Mouse (Mus musculus) adrenal gland, adult 2 months (tissue): ENCODE measurements around the gene Map4k4. TPM values are rescaled to one million over a fixed set of nuclear protein-coding genes. Genes with fewer than 3 reads are reported as not detected.

Experiments used
- DNase-seq: peaks from one replicate; pipeline ENCODE4 v3.0.0; 2021
- polyA plus RNA-seq: library from polyadenylated mRNA; depleted of rRNA; stranded (reverse); fragments of >200 nt; gene quantifications from 2 replicates; pipeline ENCODE4 v1.2.3, GENCODE M21; 2012
- total RNA-seq, 2 experiments: library from RNA; stranded (reverse); gene quantifications; 2 replicates each; pipeline ENCODE4 v1.2.3; 2021

Gene Map4k4
- total and polyA plus RNA-seq, 3 experiments, result 44.9 to 127 (median 97.5) TPM

- DNase-seq, result peak; percentile 36
Observed at GRCm38 (mm10) chr1:40000899-40001298, 100.2 kb downstream of the Map4k4 start.

- DNase-seq, result no peak
Observed at GRCm38 (mm10) chr1:40002129-40002727, 101.5 kb downstream of the Map4k4 start.

GRCm38 (mm10) chr1:40006043-40006651, 105.4 kb downstream of the Map4k4 start:
- no peak for DNase-seq

- no peak for DNase-seq
Observed at GRCm38 (mm10) chr1:40007962-40008471, 107.3 kb downstream of the Map4k4 start.

GRCm38 (mm10) chr1:40012696-40013095, 112.0 kb downstream of the Map4k4 start:
- DNase-seq, result no peak

GRCm38 (mm10) chr1:40015066-40015678, 114.5 kb downstream of the Map4k4 start:
- peak; percentile 27 for DNase-seq

GRCm38 (mm10) chr1:40021617-40022016, 120.9 kb downstream of the Map4k4 start:
- no peak for DNase-seq

GRCm38 (mm10) chr1:40022472-40023135, 121.9 kb downstream of the Map4k4 start:
- no peak for DNase-seq

- no peak for DNase-seq
Observed at GRCm38 (mm10) chr1:40023206-40023605, 122.5 kb downstream of the Map4k4 start.

- no peak for DNase-seq
Observed at GRCm38 (mm10) chr1:40023748-40024147, 123.0 kb downstream of the Map4k4 start.

GRCm38 (mm10) chr1:40024554-40025320, 124.0 kb downstream of the Map4k4 start:
- DNase-seq, result peak; percentile 36

GRCm38 (mm10) chr1:40025416-40025815, 124.7 kb downstream of the Map4k4 start:
- DNase-seq, result no peak

- no peak for DNase-seq
Observed at GRCm38 (mm10) chr1:40027116-40027620, 126.5 kb downstream of the Map4k4 start.

GRCm38 (mm10) chr1:40028207-40028998, 127.7 kb downstream of the Map4k4 start:
- DNase-seq, result no peak

- no peak for DNase-seq
Observed at GRCm38 (mm10) chr1:40029597-40029996, 128.9 kb downstream of the Map4k4 start.

- DNase-seq, result no peak
Observed at GRCm38 (mm10) chr1:40030287-40030975, 129.7 kb downstream of the Map4k4 start.

- DNase-seq, result no peak
Observed at GRCm38 (mm10) chr1:40030976-40031356, 130.3 kb downstream of the Map4k4 start.

GRCm38 (mm10) chr1:40031626-40032025, 130.9 kb downstream of the Map4k4 start:
- DNase-seq, result no peak

GRCm38 (mm10) chr1:40033315-40033714, 132.6 kb downstream of the Map4k4 start:
- DNase-seq, result no peak

GRCm38 (mm10) chr1:40033743-40034420, 133.2 kb downstream of the Map4k4 start:
- no peak for DNase-seq
